Mouse (Mus musculus) gastrocnemius, postnatal 10 days (tissue): ENCODE results near the gene Magi2. TPM values are rescaled to one million over a fixed set of nuclear protein-coding genes. Genes with fewer than 3 reads are reported as not detected.
"Not testable (repeated sequence)": the region's sequence is repeated elsewhere in the genome, so short reads cannot be mapped to it uniquely, and the experiment has no call there.

Experiments
- DNase-seq: peaks from one replicate; pipeline ENCODE4 v3.0.0; 2021; ENCODE audit warnings: mixed read lengths
- total RNA-seq, 2 experiments: library from RNA; stranded (reverse); gene quantifications; 2 replicates each; pipeline ENCODE4 v1.2.3; 2021

Gene Magi2
- total RNA-seq, 2 experiments from 2014 or later, result 4.6 to 7.3 TPM

GRCm38 (mm10) chr5:20706322-20707282 is 1479.8 kb downstream of the Magi2 start:
- DNase-seq, result not testable (repeated sequence)

GRCm38 (mm10) chr5:20710845-20711244 is 1484.0 kb downstream of the Magi2 start:
- not testable (repeated sequence) for DNase-seq

GRCm38 (mm10) chr5:20714619-20715018 is 1487.8 kb downstream of the Magi2 start:
- DNase-seq, result not testable (repeated sequence)

DNA sequence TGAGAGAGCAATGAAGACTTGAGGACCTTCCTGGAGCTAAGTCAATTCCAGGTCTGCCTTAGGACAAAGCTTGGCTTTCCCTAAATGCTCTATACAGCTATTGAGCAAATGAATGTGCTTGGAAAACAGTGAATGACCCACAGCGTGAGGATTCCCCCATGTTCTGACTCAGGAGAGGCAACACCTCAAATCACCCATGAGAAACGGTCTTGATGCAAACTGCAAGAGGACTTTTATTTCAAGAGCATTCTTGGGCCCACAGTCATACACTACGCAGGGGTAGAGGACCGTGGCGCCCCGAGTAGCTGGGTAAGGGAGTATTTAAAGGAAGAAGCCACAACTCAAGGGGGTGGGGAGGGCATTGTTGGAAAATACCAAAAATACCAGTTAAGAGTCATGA is 1489.1 kb downstream of the Magi2 start:
- not testable (repeated sequence) for DNase-seq

- peak; percentile 30 for DNase-seq
Observed at GRCm38 (mm10) chr5:20720201-20720900, 1493.5 kb downstream of the Magi2 start.

- not testable (repeated sequence) for DNase-seq
Observed at GRCm38 (mm10) chr5:20723226-20723625, 1496.4 kb downstream of the Magi2 start.

DNA sequence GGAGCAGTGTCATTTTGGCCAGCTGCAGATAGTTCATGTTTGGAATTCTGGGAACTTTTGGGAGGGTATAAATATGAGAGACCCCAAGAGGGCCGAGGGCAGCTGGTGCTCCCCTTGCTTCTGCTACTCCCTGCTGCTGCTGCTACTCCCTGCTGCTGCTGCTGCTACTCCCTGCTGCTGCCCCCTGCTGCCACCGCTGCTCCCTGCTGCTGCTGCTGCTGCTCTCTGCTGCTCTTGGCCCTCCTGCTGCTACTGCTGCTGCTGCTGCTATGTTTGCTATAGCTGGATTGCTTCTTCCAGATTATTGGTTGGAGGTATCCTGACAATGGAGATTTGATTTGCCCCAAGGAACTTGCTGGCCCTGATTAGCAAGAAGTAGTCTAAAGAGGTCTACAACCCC is 1512.0 kb downstream of the Magi2 start:
- DNase-seq, result no peak

DNA sequence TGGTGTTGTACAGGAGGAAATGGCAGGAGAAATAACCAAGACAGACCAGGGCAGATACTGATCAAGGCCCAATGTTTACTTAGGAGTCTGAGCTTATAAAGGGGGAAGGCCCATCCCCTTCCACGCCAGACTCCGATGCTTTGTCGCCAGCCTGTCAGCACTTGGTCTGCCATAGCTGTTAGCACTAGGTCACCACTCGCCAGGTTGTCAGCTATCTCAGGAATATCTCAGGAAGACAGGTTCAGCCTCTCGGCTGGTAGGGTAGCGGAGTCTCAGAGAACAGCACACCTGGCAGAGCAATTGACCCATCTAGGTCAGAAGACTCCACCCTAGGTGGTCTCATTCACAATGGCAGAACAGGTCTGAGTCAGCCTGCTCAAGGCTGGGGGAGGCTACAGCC is 1514.4 kb downstream of the Magi2 start:
- DNase-seq, result no peak

GRCm38 (mm10) chr5:20741936-20742335 is 1515.1 kb downstream of the Magi2 start:
- DNase-seq, result no peak

DNA sequence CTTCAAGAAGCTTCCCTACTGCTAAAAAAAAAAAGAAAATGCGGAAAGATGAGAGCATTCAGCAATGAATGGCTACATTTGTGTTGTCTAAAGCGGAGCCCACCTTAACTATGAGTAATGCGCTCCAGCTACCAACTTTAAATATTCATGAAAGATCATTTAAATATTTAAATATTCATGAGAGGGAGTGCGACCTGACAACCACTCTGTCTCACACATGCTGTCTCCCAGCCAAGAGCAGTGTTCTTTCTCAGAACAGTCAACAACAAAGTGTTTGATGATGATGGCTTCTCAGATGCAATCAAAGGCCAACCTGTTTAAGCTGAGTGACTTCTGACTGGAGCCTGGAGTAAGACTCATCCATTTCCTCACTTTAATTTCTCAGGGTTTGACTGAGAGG is 1521.3 kb downstream of the Magi2 start:
- DNase-seq, result no peak

- no peak for DNase-seq
Observed at GRCm38 (mm10) chr5:20748856-20749255, 1522.0 kb downstream of the Magi2 start.

DNA sequence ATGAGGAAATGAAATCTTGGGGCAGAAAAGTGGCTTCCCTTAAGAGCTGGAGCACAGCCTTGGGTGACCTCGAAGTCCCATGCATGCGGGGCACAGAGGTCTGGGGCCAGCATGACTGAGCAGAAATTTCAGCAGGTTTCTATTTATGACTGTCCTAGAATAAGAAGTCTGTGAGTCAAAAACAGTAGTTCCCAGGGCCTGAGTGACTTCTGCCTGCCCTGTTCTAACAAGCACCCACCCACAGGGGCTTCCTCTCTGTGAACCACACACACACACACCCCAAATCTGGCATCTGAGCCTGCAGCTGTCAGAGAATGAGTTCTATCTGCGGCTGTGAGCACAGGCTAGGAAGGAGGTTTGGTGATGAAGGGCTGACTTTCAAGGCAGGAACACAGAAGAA is 1522.7 kb downstream of the Magi2 start:
- no peak for DNase-seq

- DNase-seq, result no peak
Observed at GRCm38 (mm10) chr5:20751000-20751399, 1524.2 kb downstream of the Magi2 start.

GRCm38 (mm10) chr5:20751696-20752095 is 1524.9 kb downstream of the Magi2 start:
- DNase-seq, result peak; percentile 9

- no peak for DNase-seq
Observed at GRCm38 (mm10) chr5:20753096-20753495, 1526.3 kb downstream of the Magi2 start.

DNA sequence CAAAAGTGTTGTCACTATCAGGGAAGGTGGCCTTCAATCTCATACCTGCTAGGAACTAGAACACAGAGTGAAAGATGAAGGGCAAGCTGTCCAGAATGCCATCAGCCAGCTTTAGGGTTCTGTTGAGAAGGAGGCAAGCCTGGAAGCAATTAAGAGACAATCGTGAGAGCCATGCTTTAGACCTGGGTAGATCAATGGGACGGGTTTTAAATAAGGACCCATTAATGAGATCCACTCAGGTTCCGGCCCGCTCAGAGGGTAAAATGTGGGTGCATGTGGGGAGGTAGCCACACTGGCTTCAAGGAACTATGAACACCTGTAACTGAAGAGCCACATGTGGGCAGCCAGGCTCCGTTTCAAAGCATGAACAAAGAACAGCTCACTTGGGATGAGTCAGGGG is 1527.1 kb downstream of the Magi2 start:
- DNase-seq, result no peak
